Mouse (Mus musculus): ENCODE measurements around the gene Fbxo36. TPM values are rescaled to one million over a fixed set of nuclear protein-coding genes. Genes with fewer than 3 reads are reported as not detected.
A peak's percentile ranks its signal among the peaks of the same experiment; 100 is the strongest.

Fbxo36 gene
- polyA plus RNA-seq, 1 experiment = not detected

- TF ChIP-seq POLR2A (IDR thresholded peaks at IDR 0.05; ENCODE audit: insufficient read depth, low read depth, low read length) (no peak), CTCF (IDR thresholded peaks at IDR 0.05; ENCODE audit: insufficient read depth, low read depth, low read length) (no peak)
Observed at GRCm38 (mm10) chr1:84838621-84839151, 955 bp upstream of the Fbxo36 start.

GRCm38 (mm10) chr1:84840018-84840664 is 500 bp downstream of the Fbxo36 start, which contains the start of gene Trip12:
TSS of gene Trip12 (minus strand) at chr1:84840516.
- Histone ChIP-seq H3K27ac (ENCODE audit: insufficient read depth, low read depth, low read length) (peak within 1 kb of the TSS; percentile 99), H3K4me3 (ENCODE audit: insufficient read depth, low read depth, low read length) (peak within 1 kb of the TSS; percentile 100), H3K4me1 (ENCODE audit: control insufficient read depth, insufficient read depth, low read length) (peaks cover 3% of the 10 kb centered on the region; the same call in 1 of the 2 replicates)
- under 1% methylated on average over 39 of the region's 39 CpGs for WGBS
- TF ChIP-seq CTCF (IDR thresholded peaks at IDR 0.05; ENCODE audit: insufficient read depth, low read depth, low read length) = no peak
- no peak for TF ChIP-seq POLR2A (IDR thresholded peaks at IDR 0.05; ENCODE audit: insufficient read depth, low read depth, low read length)

More at GRCm38 (mm10) chr1:84838621-84839151, 955 bp upstream of the Fbxo36 start:
- Histone ChIP-seq H3K4me3 (ENCODE audit: insufficient read depth, low read depth, low read length) (peak overlapping the region; percentile 100), H3K27ac (ENCODE audit: insufficient read depth, low read depth, low read length) (peak overlapping the region; percentile 77; the same call in 1 of the 2 replicates), H3K4me1 (ENCODE audit: control insufficient read depth, insufficient read depth, low read length) (peaks cover 3% of the 10 kb centered on the region; the same call in 1 of the 2 replicates)
- under 1% methylated on average over 44 of the region's 44 CpGs for WGBS

GRCm38 (mm10) chr1:84841061-84841460 is 1.4 kb downstream of the Fbxo36 start:
- Histone ChIP-seq H3K4me3 (ENCODE audit: insufficient read depth, low read depth, low read length) (no peak overlapping the region), H3K27ac (ENCODE audit: insufficient read depth, low read depth, low read length) (no peak overlapping the region), H3K4me1 (ENCODE audit: control insufficient read depth, insufficient read depth, low read length) (peaks cover 3% of the 10 kb centered on the region; the same call in 1 of the 2 replicates)
- WGBS = 59% methylated on average over 3 of the region's 3 CpGs
- TF ChIP-seq POLR2A (IDR thresholded peaks at IDR 0.05; ENCODE audit: insufficient read depth, low read depth, low read length) (no peak), CTCF (IDR thresholded peaks at IDR 0.05; ENCODE audit: insufficient read depth, low read depth, low read length) (no peak)

GRCm38 (mm10) chr1:84843366-84843765 is 3.7 kb downstream of the Fbxo36 start:
- no peak overlapping the region for H3K27ac ChIP-seq (ENCODE audit: insufficient read depth, low read depth, low read length)
- H3K4me3 ChIP-seq (ENCODE audit: insufficient read depth, low read depth, low read length) = no peak overlapping the region
- TF ChIP-seq CTCF (IDR thresholded peaks at IDR 0.05; ENCODE audit: insufficient read depth, low read depth, low read length) (no peak), POLR2A (IDR thresholded peaks at IDR 0.05; ENCODE audit: insufficient read depth, low read depth, low read length) (no peak)
- 93% methylated on average over 2 of the region's 2 CpGs for WGBS
- peaks cover 3% of the 10 kb centered on the region; the same call in 1 of the 2 replicates for H3K4me1 ChIP-seq (ENCODE audit: control insufficient read depth, insufficient read depth, low read length)

GRCm38 (mm10) chr1:84847698-84848097 is 8.1 kb downstream of the Fbxo36 start:
- H3K4me3 ChIP-seq (ENCODE audit: insufficient read depth, low read depth, low read length) = no peak overlapping the region
- no peaks in the 10 kb centered on the region for H3K4me1 ChIP-seq (ENCODE audit: control insufficient read depth, insufficient read depth, low read length)
- TF ChIP-seq POLR2A (IDR thresholded peaks at IDR 0.05; ENCODE audit: insufficient read depth, low read depth, low read length) (no peak), CTCF (IDR thresholded peaks at IDR 0.05; ENCODE audit: insufficient read depth, low read depth, low read length) (no peak)
- H3K27ac ChIP-seq (ENCODE audit: insufficient read depth, low read depth, low read length) = no peak overlapping the region
- WGBS = 91% methylated on average over 7 of the region's 7 CpGs

- TF ChIP-seq CTCF (IDR thresholded peaks at IDR 0.05; ENCODE audit: insufficient read depth, low read depth, low read length) (no peak), POLR2A (IDR thresholded peaks at IDR 0.05; ENCODE audit: insufficient read depth, low read depth, low read length) (no peak)
- H3K4me1 ChIP-seq (ENCODE audit: control insufficient read depth, insufficient read depth, low read length) = no peaks in the 10 kb centered on the region
- WGBS = 93% methylated on average over 3 of the region's 3 CpGs
- no peak overlapping the region for H3K27ac ChIP-seq (ENCODE audit: insufficient read depth, low read depth, low read length)
- no peak overlapping the region for H3K4me3 ChIP-seq (ENCODE audit: insufficient read depth, low read depth, low read length)
Observed at GRCm38 (mm10) chr1:84848335-84848734, 8.7 kb downstream of the Fbxo36 start.

GRCm38 (mm10) chr1:84848801-84849455 is 9.3 kb downstream of the Fbxo36 start:
- TF ChIP-seq POLR2A (IDR thresholded peaks at IDR 0.05; ENCODE audit: insufficient read depth, low read depth, low read length) (no peak), CTCF (IDR thresholded peaks at IDR 0.05; ENCODE audit: insufficient read depth, low read depth, low read length) (no peak)
- no peak overlapping the region for H3K4me3 ChIP-seq (ENCODE audit: insufficient read depth, low read depth, low read length)
- no peaks in the 10 kb centered on the region for H3K4me1 ChIP-seq (ENCODE audit: control insufficient read depth, insufficient read depth, low read length)
- H3K27ac ChIP-seq (ENCODE audit: insufficient read depth, low read depth, low read length) = no peak overlapping the region
- 96% methylated on average over 6 of the region's 6 CpGs for WGBS

- Histone ChIP-seq H3K4me3 (ENCODE audit: insufficient read depth, low read depth, low read length) (no peak overlapping the region), H3K27ac (ENCODE audit: insufficient read depth, low read depth, low read length) (no peak overlapping the region), H3K4me1 (ENCODE audit: control insufficient read depth, insufficient read depth, low read length) (no peaks in the 10 kb centered on the region)
- no peak for TF ChIP-seq CTCF (IDR thresholded peaks at IDR 0.05; ENCODE audit: insufficient read depth, low read depth, low read length)
- TF ChIP-seq POLR2A (IDR thresholded peaks at IDR 0.05; ENCODE audit: insufficient read depth, low read depth, low read length) = no peak
- WGBS = 94% methylated on average over 7 of the region's 7 CpGs
Observed at GRCm38 (mm10) chr1:84849804-84850203, 10.2 kb downstream of the Fbxo36 start.

- WGBS = 87% methylated on average over 7 of the region's 7 CpGs
- no peak for TF ChIP-seq POLR2A (IDR thresholded peaks at IDR 0.05; ENCODE audit: insufficient read depth, low read depth, low read length)
- no peak for TF ChIP-seq CTCF (IDR thresholded peaks at IDR 0.05; ENCODE audit: insufficient read depth, low read depth, low read length)
Observed at GRCm38 (mm10) chr1:84850471-84850870, 10.8 kb downstream of the Fbxo36 start.

More at GRCm38 (mm10) chr1:84850471-84850870, 10.8 kb downstream of the Fbxo36 start:
- no peak overlapping the region for H3K27ac ChIP-seq (ENCODE audit: insufficient read depth, low read depth, low read length)
- H3K4me3 ChIP-seq (ENCODE audit: insufficient read depth, low read depth, low read length) = no peak overlapping the region
- no peaks in the 10 kb centered on the region for H3K4me1 ChIP-seq (ENCODE audit: control insufficient read depth, insufficient read depth, low read length)

Data from olfactory bulb, adult 2 months (tissue).